Mouse (Mus musculus) liver, adult 2 months (tissue): ENCODE data around the gene Gm29666.

ENCODE experiments used
- CTCF ChIP-seq: fragments of 200-500 bp; IDR thresholded peaks from 2 replicates; pipeline ENCODE4 v1.5.1; 2011; ENCODE audit warnings: low read depth, low read length, control low read depth
- POLR2A ChIP-seq: fragments of 200-500 bp; IDR thresholded peaks from 2 replicates; pipeline ENCODE4 v1.6.1; 2011; ENCODE audit warnings: low read length, control low read depth; ENCODE audit not compliant: insufficient read depth; ENCODE audit errors: extremely low read depth

- TF ChIP-seq CTCF (no peak), POLR2A (no peak)
These were observed 44.9 kb upstream of the Gm29666 start for GRCm38 (mm10) chr15:84964771-84965170.
